Mouse (Mus musculus) splenic B cell, adult 2 months (primary cell): Measurements from ENCODE around the gene Evpl.

Experiments used
- DNase-seq: peaks from one replicate; pipeline ENCODE4 v3.0.0-alpha.2; 2011; ENCODE audit warnings: low read depth, low spot score
- H3K27me3 ChIP-seq: 2 replicates; pipeline ENCODE4 v1.6.1; 2012; ENCODE audit warnings: mild to moderate bottlenecking, low read length, moderate library complexity, mixed read lengths; ENCODE audit not compliant: control insufficient read depth, poor library complexity, insufficient read depth, severe bottlenecking
- H3K36me3 ChIP-seq: 2 replicates; pipeline ENCODE4 v1.6.1; 2012; ENCODE audit warnings: mild to moderate bottlenecking, low read length, moderate library complexity, mixed read lengths; ENCODE audit not compliant: control insufficient read depth, poor library complexity, insufficient read depth, severe bottlenecking

The Evpl gene

DNA sequence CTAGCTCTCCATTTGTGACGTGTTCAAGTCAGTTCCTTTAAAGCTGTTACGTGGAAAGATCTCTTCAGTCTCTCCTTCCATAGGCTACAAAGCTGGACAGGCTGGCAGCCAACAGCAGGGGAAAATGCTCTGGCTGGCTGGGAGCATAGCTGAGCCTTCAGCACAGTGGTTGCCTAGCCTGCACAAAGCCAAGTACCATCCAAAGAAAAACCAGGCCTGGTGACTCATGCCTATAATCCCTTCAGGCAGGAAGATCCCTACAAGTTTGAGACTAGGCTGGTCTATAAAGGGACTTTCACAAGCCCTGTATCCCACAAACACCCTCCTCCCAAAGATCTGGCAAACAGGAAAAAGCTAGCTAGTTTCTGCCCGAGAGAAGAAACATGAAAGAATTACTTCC, 52.0 kb downstream of the Evpl start:
- Histone ChIP-seq H3K27me3 (no peaks in the 10 kb centered on the region), H3K36me3 (0 out of 2 replicates have a peak, but pooled peaks cover 3% of the 10 kb centered on the region)
- no peak for DNase-seq

DNA sequence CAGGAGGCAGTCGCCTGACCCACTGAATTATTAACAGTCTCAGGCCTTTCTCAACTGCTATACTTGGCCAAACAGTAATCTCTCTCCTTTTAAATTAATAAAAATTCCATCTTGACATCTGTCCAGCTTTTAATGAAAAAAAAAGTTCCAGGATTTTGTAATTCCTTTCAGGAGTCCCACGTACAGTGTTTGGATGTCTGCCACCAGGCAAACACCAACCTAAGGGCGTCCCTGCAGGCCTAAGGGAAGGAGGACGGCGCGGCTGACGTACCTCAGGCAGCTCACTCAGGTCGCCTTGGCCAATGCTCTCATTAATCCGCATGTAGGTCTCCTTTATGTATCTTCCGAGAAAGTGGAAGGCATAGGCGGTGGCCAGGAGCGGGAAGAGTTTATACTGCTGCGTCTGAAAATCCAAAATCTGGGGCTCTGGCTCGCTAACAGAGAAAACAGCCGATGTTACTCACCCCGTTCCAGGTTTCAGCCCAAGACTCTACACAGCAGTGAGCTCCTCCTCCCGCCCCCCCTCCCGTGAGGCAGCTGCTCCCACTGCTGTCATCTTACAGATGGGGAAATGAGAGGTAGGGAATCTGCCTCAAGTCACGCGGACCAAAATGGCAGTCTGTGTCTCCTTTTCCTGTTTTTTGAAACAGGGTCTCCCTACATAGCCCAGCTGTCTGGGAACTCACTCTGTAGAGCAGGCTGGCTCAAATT, 59.3 kb downstream of the Evpl start:
- H3K27me3 ChIP-seq, result no peaks in the 10 kb centered on the region
- no peak for DNase-seq
- peaks cover 13% of the 10 kb centered on the region for H3K36me3 ChIP-seq

DNA sequence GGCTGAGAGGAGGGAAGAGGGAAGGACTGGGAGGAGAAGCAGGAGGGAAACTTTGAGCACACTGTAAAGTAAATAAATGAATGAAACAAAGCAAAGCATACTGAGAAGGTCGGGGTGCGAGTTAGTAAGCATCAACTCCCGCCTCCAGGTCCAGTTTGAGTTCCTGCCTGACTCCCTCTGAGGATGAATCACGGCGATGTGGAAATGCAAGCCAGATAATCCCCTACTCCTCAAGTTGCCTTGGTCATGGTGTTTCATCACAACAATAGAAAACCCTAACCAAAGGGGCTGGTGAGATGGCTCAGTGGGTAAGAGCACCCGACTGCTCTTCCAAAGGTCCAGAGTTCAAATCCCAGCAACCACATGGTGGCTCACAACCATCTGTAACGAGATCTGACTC, 61.9 kb downstream of the Evpl start:
- H3K36me3 ChIP-seq, result peaks cover 10% of the 10 kb centered on the region
- DNase-seq, result no peak

DNA sequence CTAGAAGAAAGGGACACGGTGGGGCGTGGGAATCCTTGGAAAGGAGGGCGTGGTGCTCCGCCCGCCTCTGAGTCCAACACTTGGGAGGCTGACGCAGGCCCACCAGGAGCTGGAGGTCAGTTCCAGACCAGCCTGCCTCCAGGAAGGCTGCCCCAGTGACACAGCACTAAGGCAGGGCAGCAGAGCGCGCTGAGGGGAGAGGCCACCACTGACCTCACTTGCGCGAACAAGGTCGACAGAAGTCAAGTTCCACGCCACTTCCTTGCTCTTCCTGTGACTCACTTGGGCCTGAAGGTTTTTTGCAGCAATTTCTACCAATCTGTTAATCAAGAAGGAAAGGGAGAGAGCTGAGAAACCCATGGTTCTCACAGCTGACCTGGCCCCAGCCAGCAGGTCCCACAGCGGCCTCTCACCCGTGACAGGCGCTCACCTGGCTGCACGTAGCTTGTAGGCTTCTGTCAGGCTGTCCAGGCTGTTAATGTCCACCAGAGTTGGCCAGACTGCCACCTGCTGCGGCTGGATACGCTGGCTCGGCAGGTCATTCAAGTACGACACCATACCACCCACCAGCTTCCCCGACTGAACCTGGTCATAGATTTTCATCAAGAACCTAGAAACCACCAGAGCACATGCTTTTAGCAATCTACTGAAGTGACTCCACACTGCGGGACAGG, 63.0 kb downstream of the Evpl start:
- DNase-seq, result no peak
- H3K36me3 ChIP-seq, result peaks cover 10% of the 10 kb centered on the region
- no peaks in the 10 kb centered on the region for H3K27me3 ChIP-seq

More for the DNA sequence above, 61.9 kb downstream of the Evpl start:
- H3K27me3 ChIP-seq, result no peaks in the 10 kb centered on the region

DNA sequence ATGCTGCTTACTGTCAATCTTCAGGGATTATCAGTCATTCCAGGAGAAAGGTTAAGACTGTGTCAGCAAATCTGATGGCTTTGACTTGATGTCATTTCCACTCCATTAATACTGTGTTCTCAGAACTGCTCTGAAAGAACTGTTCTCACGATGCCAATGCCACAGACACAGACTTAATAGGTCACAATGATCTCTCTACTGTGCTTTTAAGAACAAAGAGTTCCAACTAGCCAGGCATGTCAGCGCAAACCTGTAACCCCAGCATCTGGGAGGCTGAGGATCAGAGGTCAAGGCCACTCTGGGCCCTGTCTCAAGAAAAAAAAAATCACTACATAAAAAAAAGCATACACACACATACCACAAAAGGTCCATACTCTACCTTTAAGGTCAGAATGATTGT, 65.9 kb downstream of the Evpl start:
- DNase-seq, result no peak
- Histone ChIP-seq H3K36me3 (peaks cover 6% of the 10 kb centered on the region; the same call in 1 of the 2 replicates), H3K27me3 (no peaks in the 10 kb centered on the region)
